Mouse (Mus musculus) monocyte, adult 2 months (primary cell): ENCODE measurements at regions not wholly inside any gene's neighbourhood (a gene's known extent, or its start where the extent isn't known, plus 50 kb on each side); places are given as distances from the start of the nearest gene placed in this dataset.
"Not testable (repeated sequence)": the region's sequence is repeated elsewhere in the genome, so short reads cannot be mapped to it uniquely, and the experiment has no call there.

Experiments
- DNase-seq, 2 experiments: peaks; one replicate each; pipeline ENCODE4 v3.0.0; 2022; ENCODE audit warnings: low spot score in 2 of 2, low read depth in 1 of 2

- no peak for DNase-seq
These were observed 1299.3 kb downstream of the Zfp704 start for GRCm38 (mm10) chr3:8310379-8311128.

GRCm38 (mm10) chr3:8307296-8307695 lies 1302.6 kb downstream of the Zfp704 start:
- no peak for DNase-seq

GRCm38 (mm10) chr3:8304784-8305183 lies 1305.1 kb downstream of the Zfp704 start:
- no peak for DNase-seq

GRCm38 (mm10) chr3:8293036-8293435 lies 1316.8 kb downstream of the Zfp704 start:
- DNase-seq: no peak

- no peak for DNase-seq
These were observed 1320.3 kb downstream of the Zfp704 start for GRCm38 (mm10) chr3:8289558-8289957.

- DNase-seq: no peak
These were observed 1321.4 kb downstream of the Zfp704 start for GRCm38 (mm10) chr3:8288437-8288836.

- DNase-seq: no peak
These were observed 1325.0 kb downstream of the Zfp704 start for GRCm38 (mm10) chr3:8284655-8285428.

- no peak for DNase-seq
These were observed 1327.5 kb downstream of the Zfp704 start for GRCm38 (mm10) chr3:8282411-8282810.

- DNase-seq: no peak
These were observed 1333.2 kb downstream of the Zfp704 start for GRCm38 (mm10) chr3:8276661-8277060.

- no peak for DNase-seq
These were observed 1339.0 kb downstream of the Zfp704 start for GRCm38 (mm10) chr3:8270935-8271298.

GRCm38 (mm10) chr3:8270009-8270934 lies 1339.6 kb downstream of the Zfp704 start:
- no peak for DNase-seq

- no peak for DNase-seq
These were observed 1344.1 kb downstream of the Zfp704 start for GRCm38 (mm10) chr3:8265783-8266182.

- DNase-seq: no peak
These were observed 1345.4 kb downstream of the Zfp704 start for GRCm38 (mm10) chr3:8264366-8265033.

GRCm38 (mm10) chr3:8257293-8257692 lies 1352.6 kb downstream of the Zfp704 start:
- no peak for DNase-seq

- no peak for DNase-seq
These were observed 1357.6 kb downstream of the Zfp704 start for GRCm38 (mm10) chr3:8252311-8252710.

GRCm38 (mm10) chr3:8248911-8249310 lies 1361.0 kb downstream of the Zfp704 start:
- no peak for DNase-seq

GRCm38 (mm10) chr3:8245822-8246221 lies 1364.1 kb downstream of the Zfp704 start:
- DNase-seq: peak; percentile 0 to 14

- peak in 1 of 2 experiments; percentile 21 for DNase-seq
These were observed 1364.6 kb downstream of the Zfp704 start for GRCm38 (mm10) chr3:8245195-8245789.

- not testable (repeated sequence) for DNase-seq
These were observed 1365.2 kb downstream of the Zfp704 start for GRCm38 (mm10) chr3:8244526-8245194.
